Mouse (Mus musculus) cerebellum, adult 2 months (tissue): Measurements from ENCODE around the gene Ros1. TPM values are rescaled to one million over a fixed set of nuclear protein-coding genes. Genes with fewer than 3 reads are reported as not detected.

Experiments
- DNase-seq, 2 experiments: peaks; one replicate each; pipeline ENCODE4 v3.0.0; 2021
- H3K27ac ChIP-seq: fragments of 200-500 bp; 2 replicates; pipeline ENCODE4 v1.5.1; 2012; ENCODE audit warnings: low read length, control low read depth, inconsistent platforms; ENCODE audit not compliant: insufficient read depth
- H3K27me3 ChIP-seq: fragments of 200-500 bp; 2 replicates; pipeline ENCODE4 v1.6.1; 2012; ENCODE audit warnings: inconsistent platforms, mild to moderate bottlenecking, low read length, moderate library complexity; ENCODE audit not compliant: control insufficient read depth, insufficient read depth
- H3K4me1 ChIP-seq: fragments of 200-500 bp; 2 replicates; pipeline ENCODE4 v1.6.1; 2011; ENCODE audit warnings: low read length; ENCODE audit not compliant: control insufficient read depth, insufficient read depth
- H3K4me3 ChIP-seq: fragments of 200-500 bp; replicated peaks from 2 replicates; pipeline ENCODE3; 2011; ENCODE audit warnings: mild to moderate bottlenecking, low read depth, low read length, control low read depth; ENCODE audit not compliant: insufficient read depth
- CTCF ChIP-seq: fragments of 200-500 bp; IDR thresholded peaks from 2 replicates; pipeline ENCODE4 v1.5.1; 2011; ENCODE audit warnings: low read depth, mild to moderate bottlenecking, control low read depth, low read length, moderate library complexity, borderline replicate concordance; ENCODE audit not compliant: insufficient read depth
- POLR2A ChIP-seq: fragments of 200-500 bp; IDR thresholded peaks from 2 replicates; pipeline ENCODE4 v1.6.1; 2011; ENCODE audit warnings: low read length, control low read depth, borderline replicate concordance; ENCODE audit not compliant: insufficient read depth
- WGBS: fragments of 180-500 bp; shearing (Covaris S2); methylation state at CpG from one replicate; pipeline ENCODE4 v1.1.7; 2018; 5-methylcytosine and 5-hydroxymethylcytosine counted together
- polyA plus RNA-seq: library from polyadenylated mRNA; depleted of rRNA; stranded (reverse); fragments of >200 nt; gene quantifications from 2 replicates; pipeline ENCODE4 v1.2.3, GENCODE M21; 2012

The Ros1 gene
- polyA plus RNA-seq, 1 experiment: not detected

GRCm38 (mm10) chr10:52182878-52183277, 12.2 kb downstream of the Ros1 start:
- no peak overlapping the region for H3K27ac ChIP-seq
- H3K4me3 ChIP-seq: no peak overlapping the region
- no peaks in the 10 kb centered on the region for H3K4me1 ChIP-seq
- WGBS: 86% methylated on average over 3 of the region's 3 CpGs
- TF ChIP-seq POLR2A (no peak), CTCF (no peak)
- no peaks in the 10 kb centered on the region for H3K27me3 ChIP-seq
- no peak for DNase-seq

- H3K27ac ChIP-seq: no peak overlapping the region
- no peak for DNase-seq
- 92% methylated on average over 4 of the region's 4 CpGs for WGBS
- H3K4me1 ChIP-seq: no peaks in the 10 kb centered on the region
- H3K27me3 ChIP-seq: no peaks in the 10 kb centered on the region
- no peak overlapping the region for H3K4me3 ChIP-seq
- TF ChIP-seq POLR2A (no peak), CTCF (no peak)
Observed at GRCm38 (mm10) chr10:52174376-52174775, 20.7 kb downstream of the Ros1 start.

GRCm38 (mm10) chr10:52170489-52170888, 24.6 kb downstream of the Ros1 start:
- Histone ChIP-seq H3K27me3 (no peaks in the 10 kb centered on the region), H3K4me3 (no peak overlapping the region), H3K4me1 (no peaks in the 10 kb centered on the region), H3K27ac (no peak overlapping the region)
- no peak for TF ChIP-seq CTCF
- no peak for TF ChIP-seq POLR2A
- WGBS: 100% methylated on average over 1 of the region's 1 CpGs
- no peak for DNase-seq

GRCm38 (mm10) chr10:52169841-52170240, 25.2 kb downstream of the Ros1 start:
- H3K27me3 ChIP-seq: no peaks in the 10 kb centered on the region
- no peak overlapping the region for H3K27ac ChIP-seq
- no peak overlapping the region for H3K4me3 ChIP-seq
- no peak for DNase-seq
- H3K4me1 ChIP-seq: no peaks in the 10 kb centered on the region
- WGBS: 67% methylated on average over 5 of the region's 5 CpGs
- no peak for TF ChIP-seq POLR2A
- TF ChIP-seq CTCF: no peak

- WGBS: 96% methylated on average over 1 of the region's 1 CpGs
- Histone ChIP-seq H3K4me3 (no peak overlapping the region), H3K27me3 (no peaks in the 10 kb centered on the region), H3K4me1 (no peaks in the 10 kb centered on the region), H3K27ac (no peak overlapping the region)
- no peak for TF ChIP-seq CTCF
- no peak for TF ChIP-seq POLR2A
- no peak for DNase-seq
Observed at GRCm38 (mm10) chr10:52165376-52165775, 29.7 kb downstream of the Ros1 start.

- no peak overlapping the region for H3K4me3 ChIP-seq
- WGBS: 54% methylated on average over 3 of the region's 3 CpGs
- H3K4me1 ChIP-seq: no peaks in the 10 kb centered on the region
- TF ChIP-seq CTCF (no peak), POLR2A (no peak)
- DNase-seq: no peak
- no peaks in the 10 kb centered on the region for H3K27me3 ChIP-seq
- H3K27ac ChIP-seq: no peak overlapping the region
Observed at GRCm38 (mm10) chr10:52160604-52161003, 34.4 kb downstream of the Ros1 start.

GRCm38 (mm10) chr10:52159704-52160103, 35.3 kb downstream of the Ros1 start:
- no peak overlapping the region for H3K4me3 ChIP-seq
- no peaks in the 10 kb centered on the region for H3K4me1 ChIP-seq
- 92% methylated on average over 3 of the region's 3 CpGs for WGBS
- no peak overlapping the region for H3K27ac ChIP-seq
- no peaks in the 10 kb centered on the region for H3K27me3 ChIP-seq
- no peak for DNase-seq
- TF ChIP-seq CTCF (no peak), POLR2A (no peak)

GRCm38 (mm10) chr10:52133354-52134074, 61.5 kb downstream of the Ros1 start:
- 91% methylated on average over 4 of the region's 4 CpGs for WGBS
- no peak for DNase-seq
- Histone ChIP-seq H3K27ac (no peak overlapping the region), H3K27me3 (no peaks in the 10 kb centered on the region), H3K4me1 (no peaks in the 10 kb centered on the region), H3K4me3 (no peak overlapping the region)
- TF ChIP-seq POLR2A (no peak), CTCF (no peak)
